Mouse (Mus musculus): ENCODE measurements around the gene Tmem106c.

Tmem106c gene

GRCm38 (mm10) chr15:97952137-97952888, 11.7 kb upstream of the Tmem106c start:
- DNase-seq (ENCODE audit: extremely low spot score, low read depth, low spot score) = peak; percentile 54

GRCm38 (mm10) chr15:97952889-97953189, 11.2 kb upstream of the Tmem106c start:
- DNase-seq (ENCODE audit: extremely low spot score, low read depth, low spot score) = no peak

- DNase-seq (ENCODE audit: extremely low spot score, low read depth, low spot score) = no peak
Measured at GRCm38 (mm10) chr15:97954671-97955070, 9.3 kb upstream of the Tmem106c start.

GRCm38 (mm10) chr15:97955286-97955685, 8.7 kb upstream of the Tmem106c start:
- no peak for DNase-seq (ENCODE audit: extremely low spot score, low read depth, low spot score)

- no peak for DNase-seq (ENCODE audit: extremely low spot score, low read depth, low spot score)
Measured at GRCm38 (mm10) chr15:97955742-97956141, 8.3 kb upstream of the Tmem106c start.

GRCm38 (mm10) chr15:97956416-97956815, 7.6 kb upstream of the Tmem106c start:
- DNase-seq (ENCODE audit: extremely low spot score, low read depth, low spot score) = no peak

- no peak for DNase-seq (ENCODE audit: extremely low spot score, low read depth, low spot score)
Measured at GRCm38 (mm10) chr15:97963329-97963988, 541 bp upstream of the Tmem106c start.

GRCm38 (mm10) chr15:97964836-97965187, 812 bp downstream of the Tmem106c start:
- no peak for DNase-seq (ENCODE audit: extremely low spot score, low read depth, low spot score)

- DNase-seq (ENCODE audit: extremely low spot score, low read depth, low spot score) = no peak
Measured at GRCm38 (mm10) chr15:97965311-97966045, 1.5 kb downstream of the Tmem106c start.

- no peak for DNase-seq (ENCODE audit: extremely low spot score, low read depth, low spot score)
Measured at GRCm38 (mm10) chr15:97970299-97970698, 6.3 kb downstream of the Tmem106c start.

GRCm38 (mm10) chr15:97972580-97972979, 8.6 kb downstream of the Tmem106c start:
- no peak for DNase-seq (ENCODE audit: extremely low spot score, low read depth, low spot score)

GRCm38 (mm10) chr15:97973248-97974005, 9.4 kb downstream of the Tmem106c start:
- no peak for DNase-seq (ENCODE audit: extremely low spot score, low read depth, low spot score)

- DNase-seq (ENCODE audit: extremely low spot score, low read depth, low spot score) = no peak
Measured at GRCm38 (mm10) chr15:97981560-97981959, 17.6 kb downstream of the Tmem106c start.

- DNase-seq (ENCODE audit: extremely low spot score, low read depth, low spot score) = no peak
Measured at GRCm38 (mm10) chr15:97989544-97989943, 25.5 kb downstream of the Tmem106c start.

- peak; percentile 83 for DNase-seq (ENCODE audit: extremely low spot score, low read depth, low spot score)
Measured at GRCm38 (mm10) chr15:97990124-97990523, 26.1 kb downstream of the Tmem106c start.

- DNase-seq (ENCODE audit: extremely low spot score, low read depth, low spot score) = no peak
Measured at GRCm38 (mm10) chr15:97990721-97991120, 26.7 kb downstream of the Tmem106c start.

GRCm38 (mm10) chr15:97991285-97991895, 27.4 kb downstream of the Tmem106c start:
- no peak for DNase-seq (ENCODE audit: extremely low spot score, low read depth, low spot score)

- no peak for DNase-seq (ENCODE audit: extremely low spot score, low read depth, low spot score)
Measured at GRCm38 (mm10) chr15:97992027-97992711, 28.2 kb downstream of the Tmem106c start.

- peak; percentile 81 for DNase-seq (ENCODE audit: extremely low spot score, low read depth, low spot score)
Measured at GRCm38 (mm10) chr15:97992712-97993286, 28.8 kb downstream of the Tmem106c start.

GRCm38 (mm10) chr15:97996716-97997256, 32.8 kb downstream of the Tmem106c start:
- no peak for DNase-seq (ENCODE audit: extremely low spot score, low read depth, low spot score)
